Mouse (Mus musculus) cerebellum, adult 8-10 months (tissue): ENCODE measurements around the gene Pax3.

Experiments
- DNase-seq: peaks from one replicate; pipeline ENCODE4 v3.0.0; 2022

The Pax3 gene

DNA sequence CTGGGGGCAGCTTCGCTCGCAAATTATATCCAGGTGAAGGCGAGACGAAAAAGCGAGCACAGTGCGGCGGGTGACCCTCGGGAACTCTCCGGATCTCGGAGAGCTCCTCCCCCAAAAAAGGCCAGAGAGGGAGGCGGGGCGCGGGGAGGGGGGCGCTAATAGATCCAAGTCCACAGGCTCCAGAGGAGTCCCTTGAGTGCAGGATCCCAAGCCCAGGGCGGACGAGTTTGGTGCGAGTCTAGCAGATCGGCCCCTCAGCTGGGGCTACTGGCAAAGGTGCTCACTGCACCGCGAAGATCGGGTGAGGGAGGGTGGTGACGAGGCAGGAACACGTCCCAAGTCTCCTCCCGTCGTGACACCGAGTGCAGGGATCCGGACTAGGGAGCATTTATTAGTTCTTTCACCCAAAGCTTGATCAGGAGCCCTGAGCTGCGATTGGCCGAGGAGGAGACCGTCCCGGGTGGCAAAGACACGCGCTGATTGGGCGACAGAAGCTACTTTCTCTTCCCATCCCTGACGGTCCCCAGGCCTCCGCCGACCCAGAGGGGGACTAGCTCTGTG, at the start of gene Pax3:
TSS of gene Pax3 (minus strand) at position 384 of the 561 bp plus-strand sequence.
- no peak for DNase-seq

DNA sequence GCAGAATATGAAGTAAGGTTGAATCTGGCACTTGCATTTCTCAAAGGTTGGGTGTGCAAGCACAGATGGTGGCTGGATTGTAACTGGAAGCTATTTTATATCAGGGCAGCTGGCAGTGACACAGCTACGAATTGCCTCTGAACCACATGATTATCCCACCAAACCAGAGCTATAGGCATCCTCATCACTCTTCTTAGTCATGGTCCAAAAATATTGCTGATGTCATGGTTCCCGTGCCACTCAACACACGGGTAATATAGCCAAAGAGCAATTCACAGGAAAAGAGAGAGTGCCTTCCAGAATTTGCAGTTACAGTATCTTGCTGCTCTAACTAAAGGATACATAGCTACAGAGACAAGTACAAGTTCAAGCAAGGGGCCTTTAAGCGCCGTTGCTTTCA, 37.4 kb upstream of the Pax3 start:
- DNase-seq = no peak

DNA sequence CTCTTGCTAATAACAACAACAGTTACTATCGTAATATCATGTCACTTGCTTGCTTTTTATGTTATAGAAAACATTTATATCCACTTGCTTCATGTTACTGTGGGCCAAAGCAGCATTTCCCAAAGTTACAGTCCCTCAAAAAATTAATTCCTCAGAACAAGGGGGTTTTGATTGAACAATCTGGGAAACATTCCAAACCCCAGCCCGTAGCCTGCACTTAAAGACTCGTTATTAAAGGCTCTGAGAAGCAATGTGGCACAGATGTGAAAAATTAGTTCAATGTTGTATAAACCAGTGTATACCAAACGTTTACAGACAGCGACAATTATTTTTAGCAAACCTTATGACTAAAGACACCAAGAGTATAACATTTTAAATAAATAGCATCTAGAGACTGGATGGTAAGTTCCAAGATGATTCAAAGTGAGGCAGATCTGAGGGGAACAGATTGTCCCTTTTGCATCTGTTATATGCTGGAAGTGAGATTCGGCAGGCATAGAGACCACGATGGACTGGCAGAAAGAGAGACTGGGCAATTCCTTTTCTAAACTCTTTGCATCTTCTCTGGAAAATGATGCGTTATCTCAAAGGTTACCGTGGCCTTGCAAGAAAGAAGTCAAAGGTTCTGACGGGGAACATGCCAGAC, 35.1 kb upstream of the Pax3 start:
- no peak for DNase-seq

DNA sequence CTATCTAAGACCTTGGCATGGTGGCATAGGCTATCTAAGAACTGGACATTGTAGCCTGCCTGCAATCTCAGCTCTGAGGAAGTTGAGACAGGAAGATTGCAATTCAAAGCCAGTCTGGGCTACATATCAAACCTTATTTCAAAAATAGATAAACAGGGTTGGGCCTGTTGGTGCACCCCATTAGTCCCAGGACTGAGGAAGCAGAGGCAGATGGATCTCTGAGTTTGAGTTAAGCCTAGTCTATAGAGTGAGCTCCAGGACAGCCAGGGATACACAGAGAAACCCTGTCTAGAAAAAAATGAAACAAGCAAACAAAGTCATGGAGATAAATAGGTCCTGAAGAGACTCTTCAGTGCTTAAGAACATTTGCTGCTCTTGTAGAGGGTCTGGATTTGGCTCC, 32.9 kb upstream of the Pax3 start:
- no peak for DNase-seq

DNA sequence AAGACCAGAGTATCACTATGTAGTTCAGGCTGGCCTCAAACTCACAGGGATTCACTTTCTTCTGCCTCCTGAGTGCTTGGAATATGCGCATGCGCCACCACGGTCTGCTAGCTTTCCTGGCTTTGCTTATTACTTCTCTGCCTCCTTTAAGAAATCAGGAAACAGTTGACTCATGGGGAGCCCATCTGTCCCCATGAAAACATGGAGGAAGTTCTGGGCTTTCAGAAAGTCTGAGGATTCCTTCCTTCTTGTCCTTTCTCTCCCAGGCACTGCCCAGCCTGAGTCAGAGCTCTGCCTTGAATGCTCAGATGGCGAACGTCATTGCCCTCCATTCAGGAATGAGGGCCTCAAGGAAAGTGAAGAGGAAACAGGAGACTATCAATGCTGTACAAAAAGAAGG, 31.8 kb upstream of the Pax3 start:
- DNase-seq = no peak

DNA sequence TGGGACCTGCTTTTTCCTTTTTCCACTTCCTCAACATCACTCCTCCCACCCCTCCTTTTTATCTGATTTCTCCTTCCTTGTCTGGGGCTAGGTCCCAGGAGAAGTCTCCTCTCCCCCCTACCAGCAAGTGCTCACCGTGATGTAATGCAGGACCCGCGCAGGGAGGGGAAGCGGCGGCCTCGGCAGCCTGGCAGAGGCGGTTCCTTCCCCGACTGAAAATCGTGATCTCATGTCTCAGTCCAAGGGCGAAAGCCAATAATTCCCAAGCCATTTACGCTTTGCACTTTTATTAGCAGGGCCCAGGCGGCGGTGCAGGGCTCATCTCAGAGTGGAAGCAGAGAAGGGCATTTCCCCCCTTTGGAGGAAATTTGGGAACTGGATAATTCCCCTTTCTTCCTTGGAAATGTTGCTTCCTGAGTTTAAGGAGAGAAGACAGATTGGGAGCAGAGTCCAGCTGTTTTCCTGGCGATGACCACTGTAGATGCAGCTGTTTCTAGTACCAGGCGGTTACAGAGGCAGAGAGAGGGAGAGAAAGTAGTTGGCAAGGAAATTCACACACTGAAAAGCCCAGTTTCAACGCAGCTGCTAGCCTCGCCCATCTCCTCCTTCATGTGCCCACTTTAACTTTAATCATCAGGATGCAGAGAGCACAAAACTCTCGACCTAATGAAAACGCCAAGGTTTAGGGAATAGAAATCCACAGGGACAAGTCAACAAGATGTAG, 21.3 kb upstream of the Pax3 start:
- no peak for DNase-seq

DNA sequence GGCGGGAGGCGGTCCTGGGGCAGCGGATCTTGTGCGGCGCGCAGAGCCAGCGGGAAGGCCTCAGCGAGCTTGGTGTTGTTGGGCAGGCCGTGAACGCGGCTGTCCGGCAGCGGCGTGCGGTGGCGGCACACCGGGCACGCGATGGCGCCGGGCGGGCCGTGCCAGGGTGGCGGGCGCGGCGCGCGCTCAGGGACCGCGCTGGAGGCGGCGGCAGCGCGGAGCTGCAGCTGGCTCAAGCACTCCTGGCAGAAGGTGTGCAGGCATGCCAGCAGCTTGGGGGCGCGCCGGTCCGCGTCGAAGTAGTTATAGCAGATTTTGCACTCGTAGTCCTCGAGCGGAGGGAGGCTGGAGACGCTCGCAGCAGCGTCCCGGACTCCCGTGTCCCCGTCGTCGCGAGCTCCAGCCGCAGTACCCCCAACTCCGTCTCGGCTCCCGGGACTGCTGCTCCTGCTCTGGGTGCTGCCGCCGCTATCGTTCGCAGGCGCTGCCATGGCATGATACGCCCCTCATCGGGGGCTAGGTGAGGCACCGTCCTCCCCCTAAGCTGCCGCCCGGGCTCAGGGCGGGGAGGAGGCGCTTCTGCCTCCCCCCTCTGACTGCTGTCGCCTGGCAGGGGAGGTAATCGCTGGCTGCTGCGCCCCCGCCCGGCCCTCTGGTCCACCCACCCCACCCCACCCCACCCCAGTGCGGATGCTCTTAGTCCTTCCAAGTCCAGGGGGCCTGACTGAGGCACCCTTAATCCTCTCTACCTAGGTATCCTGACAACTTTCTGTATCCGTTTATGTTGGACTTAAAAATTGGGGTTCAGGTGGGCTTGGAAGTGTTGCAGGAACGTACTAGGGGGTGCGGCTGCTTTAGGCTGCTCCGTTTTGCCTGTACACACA, 20.5 kb upstream of the Pax3 start:
- DNase-seq = no peak

DNA sequence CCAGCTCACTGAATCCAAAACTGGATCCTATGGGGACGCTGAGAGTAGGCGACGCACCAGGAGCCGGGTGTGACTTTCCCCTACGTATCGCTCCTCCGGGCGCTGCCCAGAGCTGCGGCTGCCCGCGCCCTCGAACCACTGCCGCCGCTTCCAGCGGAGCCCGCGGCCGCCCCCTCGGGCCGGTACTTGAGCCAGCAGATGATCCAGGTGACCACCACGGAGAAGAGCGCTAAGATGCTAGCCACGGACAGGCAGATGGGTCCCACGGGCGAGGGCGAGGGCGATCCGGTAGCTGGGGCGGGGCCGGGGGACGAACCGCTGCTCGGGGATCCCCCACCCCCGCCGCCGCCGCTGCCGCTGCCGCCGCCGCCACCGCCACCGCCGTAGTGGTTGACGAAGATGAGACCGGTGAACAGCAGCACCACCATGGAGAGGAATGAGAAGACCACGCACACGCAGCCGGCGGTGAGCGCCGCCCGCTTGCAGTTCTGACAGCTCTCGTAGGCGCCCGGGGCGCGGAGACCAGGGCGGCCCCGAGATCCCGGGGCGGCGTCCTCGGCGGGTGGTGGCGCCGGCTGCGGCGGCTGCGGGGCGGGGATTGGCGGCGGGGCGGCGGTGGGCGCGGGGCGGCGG, 19.7 kb upstream of the Pax3 start:
- DNase-seq = no peak

DNA sequence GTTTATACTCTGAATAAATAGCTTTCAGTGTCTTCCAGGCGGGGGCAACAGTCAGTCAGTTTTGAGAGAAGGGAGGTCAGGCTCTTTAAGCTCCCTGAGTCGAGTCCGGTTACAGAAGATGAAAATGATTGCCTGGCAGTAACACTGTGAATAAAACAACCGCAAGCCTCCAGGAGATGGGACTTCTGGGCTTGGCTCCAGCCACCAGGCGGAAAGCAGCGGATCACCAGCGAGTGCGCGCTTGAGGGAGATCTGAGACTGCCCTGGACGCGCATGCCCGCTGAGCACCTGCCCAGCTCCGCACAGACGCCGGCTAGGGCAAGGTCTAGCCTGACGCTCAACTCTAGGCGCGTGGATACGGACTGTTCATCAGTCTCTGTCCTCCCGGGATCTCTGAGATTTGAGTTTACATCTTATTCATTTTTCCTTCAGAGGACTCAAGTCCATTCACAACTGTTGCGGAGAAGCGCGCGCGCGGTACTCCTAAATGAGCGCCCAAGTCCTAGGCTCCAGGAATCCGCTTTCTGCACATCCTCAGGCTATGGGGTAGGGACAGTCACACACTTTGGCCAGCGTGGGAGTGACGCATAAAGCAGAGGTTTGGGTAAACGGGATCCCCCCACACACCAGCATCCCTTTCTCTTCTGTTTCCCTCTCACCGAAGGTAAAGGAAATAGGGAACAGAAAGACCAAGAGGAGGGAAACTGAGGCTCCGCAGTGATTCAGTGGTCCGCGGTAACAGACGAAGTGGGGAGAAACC, 19.0 kb upstream of the Pax3 start:
- no peak for DNase-seq

DNA sequence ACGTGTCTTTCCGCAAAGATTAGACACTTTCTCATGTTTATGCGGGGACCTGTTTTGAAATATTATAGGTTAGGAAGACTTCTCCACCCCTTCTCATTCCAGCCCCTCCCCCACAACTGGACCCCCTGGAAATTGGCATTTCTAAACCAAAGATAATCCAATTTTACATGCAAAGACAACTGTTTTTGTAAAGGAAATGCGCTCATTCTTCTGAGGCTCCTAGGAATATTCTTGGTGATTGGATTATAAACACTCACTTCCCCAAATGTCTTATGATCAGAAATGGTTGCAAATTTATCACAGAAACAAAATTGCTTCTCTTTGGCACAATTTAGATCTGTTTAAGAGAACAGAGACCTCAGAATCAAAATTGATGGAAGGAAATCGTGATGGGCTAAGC, 14.1 kb upstream of the Pax3 start:
- DNase-seq = no peak

DNA sequence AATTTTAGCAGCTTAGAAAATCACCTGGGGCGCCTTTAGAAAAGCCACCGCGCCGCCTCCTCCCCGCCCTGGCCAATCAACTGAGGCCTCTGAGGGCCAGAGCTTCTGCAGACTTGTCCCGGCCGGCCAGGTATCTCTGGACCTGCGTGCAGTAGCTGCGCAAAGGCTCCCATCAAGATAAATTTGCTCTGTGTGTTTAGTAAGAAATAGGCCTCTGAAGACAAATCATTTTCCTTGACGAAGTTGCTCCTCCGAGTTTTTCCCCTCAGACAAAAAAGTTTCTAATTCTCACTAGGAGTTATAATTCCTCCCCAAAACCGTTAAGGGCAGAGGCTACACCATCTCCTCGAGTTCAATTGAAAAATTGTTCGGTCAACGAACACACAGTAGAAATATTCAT, 13.6 kb upstream of the Pax3 start:
- DNase-seq = no peak

DNA sequence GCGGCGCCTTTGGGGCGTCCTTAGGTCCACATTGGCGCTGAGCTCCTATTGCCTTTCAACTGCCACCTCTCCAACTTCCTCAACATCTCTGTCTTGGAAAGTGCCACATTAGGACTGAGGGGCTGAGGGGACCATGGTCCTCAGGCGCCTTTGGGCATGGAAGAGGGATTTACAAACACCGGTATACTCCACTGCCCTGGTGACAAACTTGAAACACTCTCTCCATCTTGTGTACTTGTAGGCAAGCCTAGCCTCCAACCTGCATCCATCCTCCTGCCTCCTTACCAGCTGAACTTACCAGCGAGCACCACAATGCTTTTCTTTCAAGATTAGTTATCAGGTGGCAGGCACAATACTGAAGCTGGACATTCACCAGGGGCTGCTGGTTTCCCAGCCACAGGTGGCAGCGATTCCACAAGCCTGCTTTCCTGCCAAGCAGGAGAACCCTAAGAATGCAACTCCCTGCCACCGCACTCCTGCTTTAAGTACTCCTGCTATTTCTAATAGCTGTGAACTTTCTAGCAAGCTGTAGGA, 11.4 kb upstream of the Pax3 start:
- no peak for DNase-seq

DNA sequence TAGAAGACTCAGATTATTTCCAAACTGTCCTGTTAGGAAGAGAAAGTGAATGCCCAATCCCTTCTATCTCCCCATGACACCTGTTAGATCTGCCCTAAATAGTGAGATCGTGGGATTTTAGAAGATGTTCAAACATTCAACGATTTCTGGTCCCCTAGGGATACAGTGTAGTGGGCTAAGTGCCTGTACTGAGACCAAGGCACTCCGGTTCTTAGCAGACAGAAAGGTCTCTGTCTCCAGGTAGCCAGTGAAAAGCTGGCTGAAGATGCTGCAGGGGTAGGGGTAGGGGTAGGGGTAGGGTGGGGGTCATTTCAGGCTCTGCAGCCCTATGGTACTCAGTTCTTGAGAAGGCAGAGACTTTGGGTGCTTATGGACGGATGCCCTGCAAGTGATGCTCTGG, 7.4 kb upstream of the Pax3 start:
- no peak for DNase-seq

DNA sequence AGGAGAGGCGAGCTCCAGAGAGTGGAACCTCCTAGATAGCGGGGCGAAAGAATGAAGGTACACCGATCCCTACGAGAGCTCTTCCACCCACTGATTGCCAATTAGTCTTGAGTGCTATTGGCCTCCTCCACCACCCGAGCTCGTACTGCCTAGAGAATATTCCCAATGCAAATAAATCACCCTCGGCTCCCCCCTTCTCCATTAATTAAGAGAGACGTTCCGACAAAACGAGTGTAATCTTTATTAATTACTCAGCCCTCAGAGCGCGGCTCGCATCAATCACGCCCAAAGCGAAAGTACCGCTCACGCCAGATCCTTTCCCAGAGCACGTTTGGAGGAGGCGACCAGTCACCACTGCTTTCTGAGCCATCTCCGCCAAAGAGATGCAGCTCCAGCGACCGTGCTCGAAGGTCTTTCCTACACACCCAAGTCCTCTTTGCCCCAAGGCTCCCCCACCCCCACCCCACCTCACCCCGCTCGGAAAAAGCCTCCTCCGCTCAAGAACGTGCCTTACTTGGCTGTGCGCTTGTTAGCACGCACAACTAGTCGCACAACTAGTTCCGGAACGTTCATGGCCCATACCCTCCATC, 6.8 kb upstream of the Pax3 start:
- DNase-seq = no peak

DNA sequence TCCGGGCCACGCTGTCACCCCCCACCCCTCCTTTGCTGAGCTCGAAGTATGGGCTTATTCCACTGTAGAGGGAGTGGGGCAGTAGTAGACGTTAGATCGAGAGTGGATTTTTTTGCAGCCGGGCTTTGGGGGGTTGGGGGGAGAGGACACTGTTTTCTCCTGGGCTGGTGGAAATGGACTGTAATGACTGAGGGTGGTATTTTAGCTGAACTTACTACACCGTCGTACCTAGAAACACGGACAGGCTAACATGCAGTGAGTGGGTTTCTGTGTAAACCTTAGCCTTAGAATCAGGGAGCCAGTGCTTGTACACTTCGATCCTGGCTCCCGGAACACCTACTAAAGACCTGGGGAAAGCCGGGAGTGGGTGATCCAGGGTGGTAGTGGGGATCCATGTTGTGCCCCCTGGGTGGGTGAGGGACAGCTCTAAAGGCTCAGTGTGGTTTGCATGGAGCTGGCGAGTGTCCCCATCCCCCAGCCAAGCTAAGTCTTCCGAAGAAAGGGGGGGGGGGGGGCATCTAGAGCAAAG, 6.2 kb upstream of the Pax3 start:
- DNase-seq = no peak

DNA sequence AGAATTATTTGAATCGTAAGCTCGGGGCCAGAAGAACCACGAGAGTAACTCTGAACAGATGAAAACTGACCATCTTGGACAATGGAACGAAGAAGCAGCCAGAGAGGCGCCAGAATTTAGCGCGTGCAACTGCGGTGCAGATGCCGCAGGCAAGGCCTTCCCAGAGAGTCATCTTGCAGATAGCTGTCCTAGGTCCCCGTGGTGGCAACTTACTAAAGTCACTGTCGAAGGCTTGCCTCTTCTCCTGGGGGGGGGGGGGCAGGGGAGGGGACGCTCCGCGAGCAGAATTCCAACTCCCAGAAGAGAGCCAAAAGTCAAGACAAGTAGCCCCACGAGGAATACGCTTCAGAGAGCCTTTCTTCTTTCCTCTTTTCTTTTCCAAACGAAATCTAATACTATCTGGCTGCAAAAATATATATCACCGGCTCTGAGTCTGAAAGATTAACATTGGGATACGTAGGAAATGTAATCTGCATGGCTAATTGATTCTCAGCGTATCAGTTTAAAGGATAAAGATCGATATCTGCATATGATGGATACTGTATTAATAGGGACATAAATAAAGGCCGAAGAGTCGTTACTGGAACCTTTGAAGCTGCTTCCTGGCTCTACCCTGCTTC, 5.6 kb upstream of the Pax3 start:
- DNase-seq = no peak

DNA sequence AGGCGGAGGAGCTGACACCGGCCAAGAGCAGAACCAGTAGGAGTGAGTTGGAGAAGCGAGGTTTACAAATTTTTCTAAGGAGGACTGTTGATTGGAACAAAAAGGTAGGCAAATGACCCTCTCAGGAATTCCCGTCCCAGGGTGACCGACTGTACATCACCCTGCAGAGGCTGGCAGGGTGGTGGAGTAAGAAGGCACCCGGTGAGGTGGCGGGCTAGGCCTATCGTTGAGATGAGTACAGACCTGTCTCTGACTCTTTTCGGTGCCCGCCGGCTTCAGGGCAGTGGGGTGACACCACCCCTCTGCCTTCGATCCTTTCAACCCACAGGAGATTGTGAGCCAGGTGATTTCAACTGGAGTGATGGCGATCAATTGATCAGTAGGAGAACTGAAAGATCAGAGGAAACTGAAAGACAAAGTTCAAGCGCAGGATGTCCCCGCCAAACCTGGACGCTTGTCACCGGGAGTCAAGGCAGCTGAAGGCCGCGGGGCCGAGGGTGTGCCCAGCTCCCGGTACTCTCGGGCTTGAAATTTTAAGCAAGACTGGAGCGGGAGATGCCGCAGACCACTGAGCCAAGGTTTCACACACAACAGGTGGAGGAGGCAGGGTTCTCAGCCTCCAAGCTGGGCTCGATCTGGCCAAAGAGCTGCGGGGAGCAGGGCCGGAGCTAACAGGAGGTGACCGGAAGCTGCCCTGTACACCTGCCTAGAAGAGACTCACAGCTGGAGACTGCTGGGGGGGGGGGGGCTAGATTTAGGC, 4.5 kb upstream of the Pax3 start:
- no peak for DNase-seq

DNA sequence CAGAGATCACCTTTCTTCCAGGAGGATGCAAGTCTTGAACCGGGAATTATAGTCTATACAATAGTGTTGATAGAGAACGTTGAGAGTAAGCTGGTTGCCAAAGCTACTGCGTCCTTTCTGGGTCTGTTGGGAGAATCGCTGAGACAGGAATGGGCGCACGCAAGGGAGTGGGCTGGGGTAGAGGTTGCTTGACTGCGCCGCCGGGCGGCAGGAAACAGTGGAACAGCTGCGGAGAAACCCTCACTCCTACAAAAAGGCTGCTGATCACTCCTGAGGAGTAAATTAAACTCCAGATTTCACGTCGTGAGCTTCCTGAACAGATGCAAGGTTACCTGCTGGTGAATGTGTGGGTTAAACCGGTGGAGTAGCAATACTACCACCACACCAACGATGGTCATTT, 3.3 kb upstream of the Pax3 start:
- no peak for DNase-seq

DNA sequence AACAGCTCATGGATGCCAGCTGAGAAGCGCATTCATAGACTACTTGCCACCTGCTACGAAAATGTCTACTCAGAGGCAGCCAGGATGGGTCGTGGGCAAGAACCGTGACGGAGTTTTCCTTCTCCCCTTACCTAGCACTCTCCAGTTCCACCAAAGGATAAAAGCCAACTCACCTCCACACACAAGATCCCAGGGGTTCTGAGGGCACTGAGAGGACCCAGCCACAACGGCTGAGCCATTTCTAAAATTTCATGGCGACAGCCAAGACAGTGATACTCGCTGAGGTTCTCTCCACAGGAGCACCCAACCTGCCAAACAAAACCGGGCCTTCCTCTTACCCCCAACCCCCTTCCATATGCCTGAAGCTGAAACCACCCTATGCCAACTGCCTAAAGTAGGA, 2.3 kb upstream of the Pax3 start:
- DNase-seq = no peak

DNA sequence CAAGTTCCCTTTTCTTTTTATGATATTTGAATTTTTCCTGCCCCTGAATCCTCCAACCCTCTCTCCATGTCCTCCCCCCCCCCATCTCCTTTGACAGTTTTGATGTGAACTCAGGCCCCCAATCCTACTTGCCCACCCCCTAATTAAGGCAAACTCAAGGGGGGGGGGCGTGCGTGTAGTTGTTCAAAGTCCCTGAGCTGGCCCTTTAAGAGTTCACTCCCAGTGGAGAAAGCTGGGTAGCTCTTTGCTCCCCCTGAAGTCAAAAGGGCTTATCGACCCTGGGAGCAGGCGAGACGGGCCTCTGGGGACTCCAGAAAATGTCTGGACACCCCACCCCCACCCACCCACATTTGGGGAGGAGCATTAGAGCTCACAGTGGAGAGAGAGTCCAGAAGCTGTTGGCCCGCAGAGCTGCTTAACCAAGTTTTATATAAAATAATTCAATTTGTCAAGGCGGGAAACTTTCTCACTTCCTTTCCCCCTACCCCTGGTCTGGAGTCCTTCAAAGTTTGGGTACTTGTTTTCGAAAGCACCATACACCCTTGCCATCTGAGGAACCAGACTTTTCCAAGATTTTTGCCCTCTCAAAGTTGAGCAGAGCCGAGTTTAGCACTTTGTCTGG, 1.5 kb upstream of the Pax3 start:
- DNase-seq = no peak
